Mouse (Mus musculus) monocyte, adult 2 months (primary cell): Measurements from ENCODE around the gene Lmx1b.

Source experiments
- DNase-seq, 2 experiments: peaks; one replicate each; pipeline ENCODE4 v3.0.0; 2022; ENCODE audit warnings: low spot score in 2 of 2, low read depth in 1 of 2

Gene Lmx1b

DNA sequence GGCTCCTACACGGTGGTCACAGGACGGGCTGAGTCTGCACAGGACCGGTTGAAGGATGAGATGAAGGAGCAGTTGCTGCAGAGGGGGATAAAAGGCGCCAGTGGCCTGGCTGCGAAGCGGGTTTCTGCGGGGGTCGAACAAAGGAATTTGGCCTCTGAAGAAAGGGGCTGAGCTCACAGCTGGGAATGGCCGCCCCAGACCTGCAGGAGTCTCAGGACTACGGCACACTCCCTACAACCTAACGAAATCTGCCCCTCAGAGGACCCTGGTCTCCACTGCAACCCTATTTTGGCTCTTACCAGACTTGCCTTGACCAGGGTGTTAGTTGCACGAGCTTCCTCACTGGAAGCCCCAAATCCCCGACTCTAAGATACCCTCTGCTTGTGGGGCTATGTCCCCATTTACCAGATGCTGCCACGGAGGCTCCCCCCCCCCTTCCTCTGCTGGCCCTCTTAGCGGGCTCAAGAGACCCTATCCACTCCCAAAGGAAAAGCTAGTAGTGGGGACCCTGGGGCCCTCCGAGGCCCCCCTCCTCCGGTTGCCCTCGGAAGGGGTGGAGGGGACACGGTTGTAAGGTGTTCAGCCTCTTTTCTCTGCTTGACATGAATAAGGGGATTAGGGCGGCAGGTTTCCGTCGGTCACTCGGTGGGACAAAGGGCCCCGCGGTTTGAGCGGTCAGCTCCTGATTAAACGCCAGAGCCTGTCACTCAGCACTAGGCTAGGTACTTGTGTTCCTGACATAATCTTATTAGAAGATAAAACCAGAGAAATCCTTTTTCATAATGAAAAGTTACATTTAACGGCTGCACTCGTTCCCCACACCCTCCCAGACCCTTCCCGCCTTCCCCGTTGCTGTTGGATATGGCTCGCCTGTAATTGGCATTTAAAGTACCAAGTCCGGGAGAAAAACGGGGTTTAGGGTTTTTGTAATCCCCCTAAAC, 10.0 kb downstream of the Lmx1b start:
- DNase-seq, result no peak

DNA sequence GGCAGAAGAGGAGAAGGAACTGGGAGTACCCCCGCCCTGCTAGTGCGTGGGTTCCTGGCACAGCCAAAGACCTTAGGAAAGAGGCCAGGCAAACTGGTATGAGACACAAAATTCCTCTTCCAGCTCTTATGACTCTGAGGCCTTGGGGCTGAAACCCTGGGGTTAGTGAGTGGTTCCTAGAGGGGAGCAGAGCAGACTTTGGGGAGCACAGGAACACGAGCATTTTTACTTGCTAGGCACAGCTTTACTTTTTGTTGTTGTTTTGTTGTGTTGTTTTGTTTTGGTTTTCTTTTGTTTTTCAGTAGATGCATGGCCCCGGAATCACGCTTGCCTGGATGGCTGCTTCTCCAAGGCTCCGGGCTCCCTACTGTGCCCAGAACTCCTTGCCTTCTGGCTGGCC, 10.7 kb downstream of the Lmx1b start:
- no peak for DNase-seq

- no peak for DNase-seq
Observed at GRCm38 (mm10) chr2:33628791-33629190, 11.5 kb downstream of the Lmx1b start.

- DNase-seq, result no peak
Observed at GRCm38 (mm10) chr2:33627058-33627375, 13.3 kb downstream of the Lmx1b start.

- no peak for DNase-seq
Observed at GRCm38 (mm10) chr2:33626262-33627057, 13.9 kb downstream of the Lmx1b start.

- DNase-seq, result no peak
Observed at GRCm38 (mm10) chr2:33617670-33618069, 22.6 kb downstream of the Lmx1b start.

- DNase-seq, result no peak
Observed at GRCm38 (mm10) chr2:33616411-33616843, 23.9 kb downstream of the Lmx1b start.

- no peak for DNase-seq
Observed at GRCm38 (mm10) chr2:33615843-33616344, 24.4 kb downstream of the Lmx1b start.

DNA sequence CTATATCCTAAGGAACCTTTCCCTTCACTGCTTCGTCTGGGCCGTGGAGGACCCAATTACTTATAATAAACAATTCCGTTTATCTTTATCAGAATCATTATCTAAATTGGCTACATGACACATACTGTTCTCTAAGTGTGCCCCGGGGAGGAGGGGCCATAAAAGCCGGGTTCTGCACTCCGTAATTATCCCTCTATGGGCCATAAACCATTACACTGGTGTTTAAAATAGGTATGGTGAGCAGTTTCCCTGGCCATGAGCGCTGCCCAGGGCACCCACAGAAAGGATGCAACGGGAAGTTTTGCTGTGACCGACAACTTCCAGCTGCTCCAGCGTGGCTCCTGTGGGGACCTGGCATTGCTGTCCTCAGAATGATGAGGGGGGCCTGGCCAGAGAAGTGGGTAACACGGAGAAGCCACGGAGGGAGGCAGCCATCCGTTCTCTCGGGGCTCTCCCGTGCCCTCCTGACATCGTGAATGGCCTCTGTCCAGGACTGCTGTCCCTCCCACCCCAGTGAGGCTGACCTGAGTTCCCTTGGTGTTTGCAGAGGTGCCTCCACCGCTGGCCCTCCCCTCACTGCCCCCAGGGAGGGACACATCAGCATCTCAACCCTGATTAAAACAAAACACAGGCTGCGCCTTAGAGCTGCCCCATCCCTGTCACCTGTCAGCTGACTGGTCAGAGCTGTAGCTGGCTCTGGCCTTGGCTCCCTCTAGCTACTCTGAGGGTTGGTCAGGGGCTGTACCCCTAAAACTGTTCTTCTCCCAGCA, 34.6 kb downstream of the Lmx1b start:
- DNase-seq, result no peak

GRCm38 (mm10) chr2:33604846-33605486, 35.3 kb downstream of the Lmx1b start:
- DNase-seq, result no peak

GRCm38 (mm10) chr2:33600520-33600919, 39.8 kb downstream of the Lmx1b start:
- DNase-seq, result no peak

- DNase-seq, result no peak
Observed at GRCm38 (mm10) chr2:33597384-33597783, 42.9 kb downstream of the Lmx1b start.

GRCm38 (mm10) chr2:33595085-33595423, 45.3 kb downstream of the Lmx1b start:
- no peak for DNase-seq

GRCm38 (mm10) chr2:33594181-33595084, 45.9 kb downstream of the Lmx1b start:
- no peak for DNase-seq

- no peak for DNase-seq
Observed at GRCm38 (mm10) chr2:33592931-33593555, 47.3 kb downstream of the Lmx1b start.

DNA sequence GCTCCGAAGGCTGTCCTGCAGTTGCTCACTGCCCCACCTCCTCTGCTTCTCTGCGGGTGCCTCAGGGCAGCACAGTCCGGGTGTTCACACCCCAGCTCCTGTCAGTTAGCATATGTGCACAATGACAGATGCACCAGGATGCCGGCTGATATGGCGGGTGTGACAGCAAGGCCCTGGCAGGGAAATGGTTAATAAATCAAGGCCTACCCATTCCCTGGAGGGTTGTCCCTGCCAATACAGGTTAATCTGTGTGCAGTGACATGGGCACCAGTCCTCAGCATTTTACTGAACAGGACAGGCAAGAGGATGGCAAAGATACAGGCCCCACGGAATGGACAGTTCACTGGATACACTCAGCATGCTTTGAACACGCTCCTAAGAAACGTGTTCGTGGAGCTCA, 51.0 kb downstream of the Lmx1b start:
- no peak for DNase-seq

DNA sequence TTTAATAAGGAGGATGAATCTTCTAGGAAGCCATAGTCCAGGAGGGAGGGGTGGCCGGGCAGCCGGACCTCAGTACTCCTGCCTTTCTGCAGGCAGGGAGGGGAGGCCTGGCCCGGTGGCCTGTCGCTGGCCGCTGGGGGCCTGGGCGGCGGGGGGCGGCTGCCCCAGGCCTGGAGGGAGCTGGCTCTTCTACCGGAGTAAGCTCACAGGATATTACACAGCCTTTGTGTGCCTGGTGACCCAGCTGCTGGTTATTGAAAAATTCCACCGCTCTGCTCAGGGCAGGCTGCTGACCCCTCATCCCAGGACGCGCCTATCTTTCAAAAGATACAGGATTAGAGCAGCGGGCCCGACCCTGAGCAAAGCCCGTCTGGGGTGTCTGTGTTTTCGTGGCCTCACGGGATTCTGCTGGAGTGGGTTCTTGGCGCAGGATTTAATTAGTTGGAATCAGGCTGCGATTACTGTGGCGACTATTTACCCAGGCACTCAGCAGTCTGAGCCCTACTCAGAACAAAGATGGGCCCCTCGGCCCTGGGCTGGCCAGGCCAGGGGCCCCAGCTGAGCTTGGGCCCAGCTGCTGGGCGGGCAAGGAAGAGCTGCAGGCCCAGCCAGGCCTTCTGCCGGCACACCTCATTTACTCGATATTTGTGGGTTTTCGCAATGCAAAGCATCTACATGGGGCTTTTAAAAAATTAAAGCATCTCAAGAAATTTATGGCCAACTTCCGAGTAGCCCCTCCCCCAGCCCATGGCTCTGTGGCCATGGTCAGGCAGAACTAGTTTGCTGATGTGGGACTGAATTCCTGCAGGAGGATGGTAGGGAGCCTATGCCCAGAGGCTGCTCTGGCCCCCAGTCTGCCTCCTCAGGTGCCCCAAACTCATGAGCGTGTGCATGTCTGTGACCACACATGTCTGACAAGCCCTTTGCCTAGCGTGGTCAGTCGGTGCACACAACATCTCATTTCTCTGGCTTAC, 55.1 kb downstream of the Lmx1b start:
- DNase-seq, result no peak

DNA sequence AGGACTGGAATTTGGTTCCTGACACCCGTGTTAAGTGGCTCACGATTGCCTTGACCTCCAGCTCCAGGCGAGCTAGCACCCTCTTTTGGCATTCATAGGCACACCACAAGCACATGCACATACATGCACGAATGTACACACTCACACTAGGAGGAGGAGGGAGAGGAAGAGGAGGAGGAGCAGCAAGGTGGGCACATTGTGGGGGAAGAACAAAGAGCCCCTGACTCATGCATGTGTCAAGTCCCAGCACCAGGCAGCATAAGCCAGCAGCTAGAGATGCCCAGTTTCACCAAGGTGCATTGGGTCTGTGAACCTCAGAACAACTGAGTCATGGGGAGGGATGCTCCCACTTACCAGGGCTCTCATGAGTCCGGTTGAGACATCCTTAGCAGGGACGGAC, 56.5 kb downstream of the Lmx1b start:
- DNase-seq, result no peak
